Mouse (Mus musculus) midbrain, embryonic 16.5 days (tissue): ENCODE results near the gene Chrna10. TPM values are rescaled to one million over a fixed set of nuclear protein-coding genes. Genes with fewer than 3 reads are reported as not detected.

ENCODE experiments used
- ATAC-seq: fragments of 200-750 bp; cut with Nextera tagmentation; 2 replicates; pipeline ENCODE4 v1.8.0; 2017; ENCODE audit warnings: moderate TSS enrichment
- H3K27ac ChIP-seq: fragments of 300-500 bp; sonication (generic); 2 replicates; pipeline ENCODE4 v1.5.1; 2014; ENCODE audit warnings: mild to moderate bottlenecking, low read length, mixed read lengths
- H3K27me3 ChIP-seq: fragments of 300-500 bp; sonication (generic); 2 replicates; pipeline ENCODE4 v1.6.1; 2014; ENCODE audit warnings: low read depth, low read length, mixed read lengths; ENCODE audit not compliant: control insufficient read depth, insufficient read depth
- H3K36me3 ChIP-seq: fragments of 300-500 bp; sonication (generic); 2 replicates; pipeline ENCODE4 v1.6.1; 2014; ENCODE audit warnings: mild to moderate bottlenecking, low read length, moderate library complexity, mixed read lengths; ENCODE audit not compliant: control insufficient read depth, insufficient read depth
- H3K4me1 ChIP-seq: fragments of 300-500 bp; sonication (generic); 2 replicates; pipeline ENCODE4 v1.6.1; 2014; ENCODE audit warnings: mild to moderate bottlenecking, low read length, mixed read lengths; ENCODE audit not compliant: control insufficient read depth, insufficient read depth
- H3K4me2 ChIP-seq: fragments of 300-500 bp; sonication (generic); 2 replicates; pipeline ENCODE4 v1.6.1; 2014; ENCODE audit warnings: mild to moderate bottlenecking, low read length, mixed read lengths
- H3K4me3 ChIP-seq: fragments of 300-500 bp; sonication (generic); 2 replicates; pipeline ENCODE4 v1.5.1; 2014; ENCODE audit warnings: low read depth, mild to moderate bottlenecking, low read length, moderate library complexity, mixed read lengths
- H3K9ac ChIP-seq: fragments of 300-500 bp; sonication (generic); 2 replicates; pipeline ENCODE4 v1.6.1; 2014; ENCODE audit warnings: low read depth, low read length, mixed read lengths
- H3K9me3 ChIP-seq: fragments of 300-500 bp; sonication (generic); replicated peaks from 2 replicates; pipeline ENCODE4 v1.6.1; 2014; ENCODE audit warnings: mild to moderate bottlenecking, low read length, mixed read lengths; ENCODE audit not compliant: control insufficient read depth, poor library complexity, severe bottlenecking
- WGBS: fragments of 180-500 bp; shearing (Covaris S2); extraction: QIAGEN DNeasy Blood & Tissue Kit; methylation state at CpG from one replicate; pipeline ENCODE4 v1.1.7; 2014; 5-methylcytosine and 5-hydroxymethylcytosine counted together
- polyA plus RNA-seq: library from polyadenylated mRNA; unstranded; fragments of >200 nt; fragmentation: Nextera tagmentation; extraction: Ambion mirVana; gene quantifications from 2 replicates; pipeline ENCODE4 v1.2.1, GENCODE M21; 2015

The Chrna10 gene
- polyA plus RNA-seq, 1 experiment from 2014 or later: not detected

GRCm38 (mm10) chr7:102109171-102109570, 7.5 kb downstream of the Chrna10 start, which contains the start of gene Art5:
Gene Art5 (minus strand): TSS chr7:102109489.
- no peak within 1 kb of the TSS for H3K9ac ChIP-seq
- no peak within 1 kb of the TSS for H3K27ac ChIP-seq
- no peak for ATAC-seq
- H3K27me3 ChIP-seq: no peaks in the 10 kb centered on the region
- H3K4me3 ChIP-seq: no peak within 1 kb of the TSS
- 75% methylated on average over 7 of the region's 7 CpGs for WGBS
- no peaks in the 10 kb centered on the region for H3K36me3 ChIP-seq
- H3K4me1 ChIP-seq: no peaks in the 10 kb centered on the region
- no peak within 1 kb of the TSS for H3K4me2 ChIP-seq
- H3K9me3 ChIP-seq: no peaks in the 10 kb centered on the region

GRCm38 (mm10) chr7:102108206-102108605, 8.4 kb downstream of the Chrna10 start:
- Histone ChIP-seq H3K4me3 (no peak overlapping the region), H3K36me3 (no peaks in the 10 kb centered on the region), H3K4me1 (no peaks in the 10 kb centered on the region), H3K9ac (no peak overlapping the region), H3K4me2 (no peak overlapping the region), H3K27me3 (no peaks in the 10 kb centered on the region), H3K27ac (no peak overlapping the region), H3K9me3 (no peaks in the 10 kb centered on the region)
- ATAC-seq: no peak
- WGBS: 78% methylated on average over 1 of the region's 1 CpGs

GRCm38 (mm10) chr7:102106700-102107141, 9.9 kb downstream of the Chrna10 start:
- 24% methylated on average over 22 of the region's 23 CpGs for WGBS
- ATAC-seq: no peak

GRCm38 (mm10) chr7:102104126-102104525, 12.5 kb downstream of the Chrna10 start:
- H3K4me2 ChIP-seq: no peak overlapping the region
- H3K9ac ChIP-seq: no peak overlapping the region
- 80% methylated on average over 5 of the region's 5 CpGs for WGBS
- no peaks in the 10 kb centered on the region for H3K9me3 ChIP-seq
- H3K27ac ChIP-seq: no peak overlapping the region
- ATAC-seq: no peak
- no peaks in the 10 kb centered on the region for H3K36me3 ChIP-seq
- no peak overlapping the region for H3K4me3 ChIP-seq
- no peaks in the 10 kb centered on the region for H3K27me3 ChIP-seq
- peaks cover 3% of the 10 kb centered on the region; the same call in 1 of the 2 replicates for H3K4me1 ChIP-seq

More at GRCm38 (mm10) chr7:102106700-102107141, 9.9 kb downstream of the Chrna10 start:
- no peaks in the 10 kb centered on the region for H3K4me1 ChIP-seq
- peak overlapping the region; percentile 4; the same call in 1 of the 2 replicates for H3K4me3 ChIP-seq
- 0 out of 2 replicates have a peak overlapping the region, but pooled peaks have one; percentile 27 for H3K9ac ChIP-seq
- H3K27me3 ChIP-seq: no peaks in the 10 kb centered on the region
- no peak overlapping the region for H3K27ac ChIP-seq
- no peaks in the 10 kb centered on the region for H3K36me3 ChIP-seq
- no peaks in the 10 kb centered on the region for H3K9me3 ChIP-seq
- peak overlapping the region; percentile 43 for H3K4me2 ChIP-seq

GRCm38 (mm10) chr7:102103555-102103954, 13.1 kb downstream of the Chrna10 start:
- no peaks in the 10 kb centered on the region for H3K9me3 ChIP-seq
- H3K27me3 ChIP-seq: no peaks in the 10 kb centered on the region
- H3K4me2 ChIP-seq: no peak overlapping the region
- no peak overlapping the region for H3K9ac ChIP-seq
- H3K4me1 ChIP-seq: peaks cover 3% of the 10 kb centered on the region; the same call in 1 of the 2 replicates
- 83% methylated on average over 2 of the region's 2 CpGs for WGBS
- H3K36me3 ChIP-seq: no peaks in the 10 kb centered on the region
- no peak overlapping the region for H3K4me3 ChIP-seq
- H3K27ac ChIP-seq: no peak overlapping the region
- no peak for ATAC-seq

GRCm38 (mm10) chr7:102102696-102103095, 13.9 kb downstream of the Chrna10 start:
- no peak overlapping the region for H3K27ac ChIP-seq
- no peaks in the 10 kb centered on the region for H3K9me3 ChIP-seq
- no peak for ATAC-seq

GRCm38 (mm10) chr7:102102241-102102640, 14.4 kb downstream of the Chrna10 start:
- ATAC-seq: no peak
- Histone ChIP-seq H3K36me3 (no peaks in the 10 kb centered on the region), H3K4me3 (no peak overlapping the region), H3K27me3 (no peaks in the 10 kb centered on the region), H3K9ac (no peak overlapping the region), H3K4me1 (peaks cover 3% of the 10 kb centered on the region; the same call in 1 of the 2 replicates), H3K9me3 (no peaks in the 10 kb centered on the region), H3K27ac (no peak overlapping the region), H3K4me2 (no peak overlapping the region)
- 42% methylated on average over 8 of the region's 8 CpGs for WGBS

More at GRCm38 (mm10) chr7:102102696-102103095, 13.9 kb downstream of the Chrna10 start:
- Histone ChIP-seq H3K4me3 (no peak overlapping the region), H3K4me1 (peaks cover 3% of the 10 kb centered on the region; the same call in 1 of the 2 replicates), H3K36me3 (no peaks in the 10 kb centered on the region), H3K9ac (no peak overlapping the region), H3K4me2 (no peak overlapping the region), H3K27me3 (no peaks in the 10 kb centered on the region)
- WGBS: 40% methylated on average over 6 of the region's 6 CpGs

GRCm38 (mm10) chr7:102101487-102101886, 15.1 kb downstream of the Chrna10 start, which contains the start of gene Art1:
Gene Art1 (plus strand): TSS chr7:102101743.
- H3K27me3 ChIP-seq: no peaks in the 10 kb centered on the region
- H3K9ac ChIP-seq: no peak within 1 kb of the TSS
- 37% methylated on average over 5 of the region's 5 CpGs for WGBS
- H3K4me3 ChIP-seq: no peak within 1 kb of the TSS
- H3K4me2 ChIP-seq: no peak within 1 kb of the TSS
- H3K9me3 ChIP-seq: no peaks in the 10 kb centered on the region
- peaks cover 3% of the 10 kb centered on the region; the same call in 1 of the 2 replicates for H3K4me1 ChIP-seq
- no peak for ATAC-seq
- H3K36me3 ChIP-seq: no peaks in the 10 kb centered on the region
- H3K27ac ChIP-seq: no peak within 1 kb of the TSS

- Histone ChIP-seq H3K4me2 (no peak overlapping the region), H3K27ac (no peak overlapping the region), H3K4me1 (peaks cover 3% of the 10 kb centered on the region; the same call in 1 of the 2 replicates), H3K36me3 (no peaks in the 10 kb centered on the region), H3K9me3 (no peaks in the 10 kb centered on the region), H3K9ac (no peak overlapping the region), H3K27me3 (no peaks in the 10 kb centered on the region), H3K4me3 (no peak overlapping the region)
- no peak for ATAC-seq
- WGBS: 63% methylated on average over 5 of the region's 5 CpGs
These were observed 15.8 kb downstream of the Chrna10 start for GRCm38 (mm10) chr7:102100868-102101267.
